Comparison of ENCODE assay signal across 9 mouse cellular contexts in the genomic region with DNA sequence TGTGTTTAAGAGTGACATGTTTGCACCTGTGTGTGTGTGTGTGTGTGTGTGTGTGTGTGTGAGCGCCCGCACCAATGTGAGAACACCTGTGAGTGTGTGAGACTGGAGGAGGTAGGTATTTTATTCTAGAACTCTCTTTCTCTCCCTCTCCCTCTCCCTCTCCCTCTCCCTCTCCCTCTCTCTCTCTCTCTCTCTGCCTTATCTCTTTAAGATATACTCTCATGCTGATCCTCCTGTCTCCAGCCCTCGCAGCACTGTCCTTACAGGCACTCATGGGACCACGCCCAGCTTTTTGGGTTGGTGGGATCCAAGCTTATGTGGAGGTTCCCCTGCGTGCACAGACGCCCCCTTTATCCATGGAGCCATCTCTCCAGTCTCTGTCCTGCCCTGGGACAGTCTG. TPM values are rescaled to one million over a fixed set of nuclear protein-coding genes. Genes with fewer than 3 reads are reported as not detected.
A peak's percentile ranks its signal among the peaks of the same experiment; 100 is the strongest.
DNase-seq lines count a peak whose midpoint lies in the region; ATAC-seq and TF ChIP-seq lines count a peak whose summit lies in the region.
"Had no signal": no experiment of that assay in that cellular context is flagged by ENCODE, and none has a peak within 500 bp of the region (broad histone marks: within the 10 kb centered on the region; RNA-seq: fewer than 3 reads in every experiment).

No protein-coding gene starts in this region.

- intact Hi-C loops in gastrocnemius, adult 2 months (cut with DNase I) = no loop called here

- H3K36me3 ChIP-seq in lung, embryonic 16.5 days (ENCODE audit: control insufficient read depth, insufficient read depth, low read length) = no peaks in the 10 kb centered on the region
- peaks cover 2% of the 10 kb centered on the region; the same call in 1 of the 2 replicates for H3K36me3 ChIP-seq in intestine, embryonic 14.5 days (ENCODE audit: control insufficient read depth, insufficient read depth, low read length)
- no peaks in the 10 kb centered on the region for H3K36me3 ChIP-seq in myocyte (ENCODE audit: control insufficient read depth, insufficient read depth)

- 38% methylated on average over 6 of the region's 6 CpGs for WGBS in lung, embryonic 16.5 days
- WGBS in intestine, embryonic 14.5 days = 34% methylated on average over 6 of the region's 6 CpGs

- no peak overlapping the region for H3ac ChIP-seq in myocyte (ENCODE audit: control insufficient read depth, insufficient read length)

- H3K4me1 ChIP-seq in lung, embryonic 16.5 days (replicated peaks; ENCODE audit: control insufficient read depth, insufficient read depth, low read length) = peaks cover 35% of the 10 kb centered on the region
- H3K4me1 ChIP-seq in intestine, embryonic 14.5 days (replicated peaks; ENCODE audit: control insufficient read depth, insufficient read depth, low read length) = peaks cover 25% of the 10 kb centered on the region

- peak overlapping the region; percentile 70 for H3K4me3 ChIP-seq in gastrocnemius, adult 2 months
- H3K4me3 ChIP-seq in lung, embryonic 16.5 days (ENCODE audit: low read length) = peak overlapping the region; percentile 43
- 0 out of 2 replicates have a peak overlapping the region, but pooled peaks have one; percentile 27 for H3K4me3 ChIP-seq in intestine, embryonic 14.5 days (ENCODE audit: low read depth, low read length)
- peak overlapping the region; percentile 14 for H3K4me3 ChIP-seq in myocyte

- no peaks in the 10 kb centered on the region for H3K79me2 ChIP-seq in myocyte (ENCODE audit: control insufficient read depth, insufficient read depth)

- DNase-seq in gastrocnemius, adult 2 months = no peak
- no peak for DNase-seq in gastrocnemius, postnatal 25 days
- DNase-seq in lung, postnatal 25 days (ENCODE audit: low spot score) = no peak
- no peak for DNase-seq in intestine, embryonic 14.5 days (ENCODE audit: low spot score)
- no peak for DNase-seq in kidney, adult 8-10 months
- DNase-seq: kidney, postnatal 25 days had no signal

- H3K9ac ChIP-seq in lung, embryonic 16.5 days (ENCODE audit: low read length) = peak overlapping the region; percentile 65
- no peak overlapping the region for H3K9ac ChIP-seq in intestine, embryonic 14.5 days (ENCODE audit: low read length)

- ATAC-seq in lung, embryonic 16.5 days (ENCODE audit: low read depth) = no peak
- no peak for ATAC-seq in intestine, embryonic 14.5 days (replicated peaks; ENCODE audit: low FRiP score, low TSS enrichment, low read depth)
- no peak for ATAC-seq in megakaryocyte-erythroid progenitor cell, adult 5-6 weeks (replicated peaks; ENCODE audit: low FRiP score, low TSS enrichment, poor library complexity, severe bottlenecking)

- no peaks in the 10 kb centered on the region; the same call in 1 of the 2 replicates for H3K27me3 ChIP-seq in lung, embryonic 16.5 days (ENCODE audit: control insufficient read depth, insufficient read depth, low read depth, low read length)
- peaks cover 22% of the 10 kb centered on the region for H3K27me3 ChIP-seq in intestine, embryonic 14.5 days (replicated peaks; ENCODE audit: control insufficient read depth, insufficient read depth, low read length)
- no peaks in the 10 kb centered on the region for H3K27me3 ChIP-seq in myocyte (ENCODE audit: control insufficient read depth, insufficient read depth, insufficient read length)

- peak overlapping the region; percentile 65 for H3K4me2 ChIP-seq in lung, embryonic 16.5 days (ENCODE audit: low read depth, low read length)
- H3K4me2 ChIP-seq in intestine, embryonic 14.5 days (ENCODE audit: low read length) = peak overlapping the region; percentile 50
- peak overlapping the region; percentile 97 for H3K4me2 ChIP-seq in myocyte (ENCODE audit: low read depth)

- H3K9me3 ChIP-seq in lung, embryonic 16.5 days (ENCODE audit: control insufficient read depth, low read length) = no peaks in the 10 kb centered on the region
- H3K9me3 ChIP-seq in intestine, embryonic 14.5 days (ENCODE audit: control insufficient read depth, low read length) = no peaks in the 10 kb centered on the region

- no peak for TF ChIP-seq CTCF in gastrocnemius, adult 2 months (IDR thresholded peaks at IDR 0.05)

- TF ChIP-seq POLR2A in myocyte (IDR thresholded peaks at IDR 0.05; ENCODE audit: insufficient read length, low read depth) = no peak

- no peak overlapping the region for H3K27ac ChIP-seq in gastrocnemius, adult 2 months
- H3K27ac ChIP-seq in lung, embryonic 16.5 days (ENCODE audit: low read length) = peak overlapping the region; percentile 96
- no peak overlapping the region for H3K27ac ChIP-seq in intestine, embryonic 14.5 days (ENCODE audit: low read depth)

TF ChIP-seq in myocyte, 11 proteins besides CTCF, POLR2A, EP300 and RAD21:
- TF ChIP-seq TCF12 (IDR thresholded peaks at IDR 0.05; ENCODE audit: insufficient read depth, poor library complexity, severe bottlenecking) = no peak
- TF ChIP-seq MAX (IDR thresholded peaks at IDR 0.05; ENCODE audit: low read depth) = no peak
- TF ChIP-seq MYOG (IDR thresholded peaks at IDR 0.05; ENCODE audit: control insufficient read depth in 1 of 3, insufficient read depth in 1 of 3, insufficient read length in 2 of 3, low read depth in 2 of 3) = no peak
- TF ChIP-seq TCF3 (IDR thresholded peaks at IDR 0.05; ENCODE audit: insufficient read length, low read depth) = no peak
- no peak for TF ChIP-seq REST (IDR thresholded peaks at IDR 0.05; ENCODE audit: insufficient read depth, insufficient read length)
- TF ChIP-seq CEBPB (IDR thresholded peaks at IDR 0.05; ENCODE audit: insufficient read depth, poor library complexity, severe bottlenecking) = no peak
- TF ChIP-seq POLR2AphosphoS2 (IDR thresholded peaks at IDR 0.05; ENCODE audit: insufficient read length, low read depth) = no peak
- no peak for TF ChIP-seq MYOD1 (IDR thresholded peaks at IDR 0.05; ENCODE audit: control insufficient read depth in 1 of 3, insufficient read length in 2 of 3, low read depth in 2 of 3)
- TF ChIP-seq E2F4 (IDR thresholded peaks at IDR 0.05; ENCODE audit: insufficient read depth) = no peak

RNA-seq across cellular contexts. Expression of gene Spry1, which starts 15.0 kb away (rescaled TPM):
- total RNA-seq in gastrocnemius, adult 2 months (2021) = 10 to 100 TPM; 12.3 to 21.8 TPM
- total RNA-seq in gastrocnemius, postnatal 25 days (2021) = 10 to 100 TPM; 18.8 to 21.5 TPM
- 17.9 and 18.9 TPM in 2 replicates for polyA plus RNA-seq in lung, embryonic 16.5 days (2015; fragmentation: Nextera tagmentation; extraction: Ambion mirVana)
- 18.4 and 18.5 TPM in 2 replicates for polyA plus RNA-seq in intestine, embryonic 14.5 days (2014; fragmentation: Nextera tagmentation; extraction: Ambion mirVana)
- polyA plus RNA-seq in myocyte (2012; fragmentation: generic; extraction: Trizol) = 20.6 TPM
- total RNA-seq in megakaryocyte-erythroid progenitor cell, adult 5-6 weeks (2014; fragmentation: Nextera tagmentation) = 0.20 and 2.7 TPM in 2 replicates
- total RNA-seq in megakaryocyte-erythroid progenitor cell, adult 5-6 weeks (2017) = 1.3 and 3.3 TPM in 2 replicates

Comparison
In these comparisons a context has a peak if more than half of its experiments do, and no peak if none do; other contexts are left out.
1. H3K4me3 ChIP-seq: peak in every context shown above with its lines; median percentile 70 in gastrocnemius, adult 2 months; 43 in lung, embryonic 16.5 days; 27 in intestine, embryonic 14.5 days; 14 in myocyte.